Mouse (Mus musculus) intestine, embryonic 16.5 days (tissue): ENCODE data around the gene Plekhj1. TPM values are rescaled to one million over a fixed set of nuclear protein-coding genes. Genes with fewer than 3 reads are reported as not detected.

ENCODE experiments used
- ATAC-seq: fragments of 200-750 bp; cut with Nextera tagmentation; 2 replicates; pipeline ENCODE4 v1.8.0; 2017; ENCODE audit warnings: moderate TSS enrichment, moderate library complexity
- H3K27ac ChIP-seq: fragments of 300-500 bp; sonication (generic); 2 replicates; pipeline ENCODE4 v1.5.1; 2014; ENCODE audit warnings: mild to moderate bottlenecking, low read length
- H3K27me3 ChIP-seq: fragments of 300-500 bp; sonication (generic); replicated peaks from 2 replicates; pipeline ENCODE4 v1.6.1; 2014; ENCODE audit warnings: low read length, control low read depth, mixed read lengths; ENCODE audit not compliant: control insufficient read depth, insufficient read depth
- H3K36me3 ChIP-seq: fragments of 300-500 bp; sonication (generic); 2 replicates; pipeline ENCODE4 v1.6.1; 2014; ENCODE audit warnings: low read length, control low read depth; ENCODE audit not compliant: control insufficient read depth, insufficient read depth
- H3K4me1 ChIP-seq: fragments of 300-500 bp; sonication (generic); 2 replicates; pipeline ENCODE4 v1.6.1; 2014; ENCODE audit warnings: low read length, control low read depth, mixed read lengths; ENCODE audit not compliant: control insufficient read depth, insufficient read depth
- H3K4me2 ChIP-seq: fragments of 300-500 bp; sonication (generic); 2 replicates; pipeline ENCODE4 v1.6.1; 2014; ENCODE audit warnings: low read depth, low read length, control low read depth
- H3K4me3 ChIP-seq: fragments of 300-500 bp; sonication (generic); 2 replicates; pipeline ENCODE4 v1.5.1; 2014; ENCODE audit warnings: mild to moderate bottlenecking, low read length
- H3K9ac ChIP-seq: fragments of 300-500 bp; sonication (generic); 2 replicates; pipeline ENCODE4 v1.6.1; 2014; ENCODE audit warnings: low read depth, low read length
- H3K9me3 ChIP-seq: fragments of 300-500 bp; sonication (generic); 2 replicates; pipeline ENCODE4 v1.6.1; 2016; ENCODE audit warnings: low read length, control low read depth; ENCODE audit not compliant: control insufficient read depth
- WGBS: fragments of 180-500 bp; shearing (Covaris S2); extraction: QIAGEN DNeasy Blood & Tissue Kit; methylation state at CpG from one replicate; pipeline ENCODE4 v1.1.7; 2014; 5-methylcytosine and 5-hydroxymethylcytosine counted together
- microRNA counts: library from miRNA; unstranded; fragments of <30 nt; microRNA quantifications from one replicate; lab custom pipeline; 2016
- microRNA-seq: library from miRNA; unstranded; fragments of <30 nt; microRNA quantifications from one replicate; pipeline ENCODE4, GENCODE M21; 2016
- polyA plus RNA-seq: library from polyadenylated mRNA; unstranded; fragments of >200 nt; fragmentation: Nextera tagmentation; extraction: Ambion mirVana; gene quantifications from 2 replicates; pipeline ENCODE4 v1.2.1, GENCODE M21; 2015

Gene Plekhj1
- polyA plus RNA-seq, 1 experiment from 2014 or later: 135 TPM

- peak; percentile 72 for ATAC-seq
- Histone ChIP-seq H3K4me1 (peaks cover 27% of the 10 kb centered on the region), H3K9me3 (no peaks in the 10 kb centered on the region), H3K27ac (peak overlapping the region; percentile 87), H3K4me3 (peak overlapping the region; percentile 41), H3K9ac (peak overlapping the region; percentile 20), H3K4me2 (peak overlapping the region; percentile 57), H3K36me3 (no peaks in the 10 kb centered on the region), H3K27me3 (no peaks in the 10 kb centered on the region)
- WGBS: 3% methylated on average over 6 of the region's 6 CpGs
Observed at GRCm38 (mm10) chr10:80752079-80752625, 46.3 kb downstream of the Plekhj1 start.

GRCm38 (mm10) chr10:80751188-80751832 is 47.1 kb downstream of the Plekhj1 start:
- Histone ChIP-seq H3K4me2 (peak overlapping the region; percentile 57), H3K9ac (peak overlapping the region; percentile 20), H3K27ac (peak overlapping the region; percentile 86), H3K36me3 (no peaks in the 10 kb centered on the region), H3K9me3 (no peaks in the 10 kb centered on the region), H3K4me3 (peak overlapping the region; percentile 41), H3K27me3 (no peaks in the 10 kb centered on the region), H3K4me1 (peaks cover 18% of the 10 kb centered on the region)
- ATAC-seq: peak; percentile 19; the same call in 1 of the 2 replicates
- WGBS: 5% methylated on average over 16 of the region's 16 CpGs

DNA sequence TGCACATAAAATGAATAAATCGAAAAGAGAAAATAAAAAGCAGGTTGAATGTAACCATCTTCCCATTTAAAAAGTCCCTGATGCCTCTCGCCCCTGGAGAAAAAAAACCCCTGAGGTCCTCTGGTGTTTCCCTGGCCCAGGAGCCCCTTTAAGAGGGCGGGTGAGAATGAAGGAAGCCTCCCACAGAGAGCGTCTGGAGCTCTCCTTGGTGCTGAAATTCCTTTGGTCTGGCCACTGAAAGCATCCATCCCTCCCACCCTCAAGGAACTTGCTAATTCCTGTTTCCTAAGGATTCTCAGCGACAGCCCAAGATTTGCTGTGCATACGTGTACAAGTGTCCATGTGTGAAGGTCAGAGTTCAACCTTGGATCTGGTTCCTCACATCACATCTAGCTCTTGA is 49.8 kb downstream of the Plekhj1 start:
- Histone ChIP-seq H3K4me3 (no peak overlapping the region), H3K27ac (no peak overlapping the region), H3K27me3 (no peaks in the 10 kb centered on the region), H3K9ac (no peak overlapping the region), H3K9me3 (no peaks in the 10 kb centered on the region), H3K4me2 (no peak overlapping the region), H3K4me1 (peaks cover 17% of the 10 kb centered on the region), H3K36me3 (no peaks in the 10 kb centered on the region)
- WGBS: 10% methylated on average over 6 of the region's 6 CpGs
- no peak for ATAC-seq

- 12% methylated on average over 3 of the region's 3 CpGs for WGBS
- H3K27me3 ChIP-seq: no peaks in the 10 kb centered on the region
- H3K4me3 ChIP-seq: no peak overlapping the region
- no peak overlapping the region for H3K9ac ChIP-seq
- no peak for ATAC-seq
- H3K9me3 ChIP-seq: no peaks in the 10 kb centered on the region
- H3K4me2 ChIP-seq: no peak overlapping the region
- no peaks in the 10 kb centered on the region for H3K36me3 ChIP-seq
- H3K4me1 ChIP-seq: peaks cover 18% of the 10 kb centered on the region
- no peak overlapping the region for H3K27ac ChIP-seq
Observed at GRCm38 (mm10) chr10:80747410-80747809, 51.0 kb downstream of the Plekhj1 start.

MicroRNAs within 50 kb of the gene (microRNA counts, 519-probe panel; counts per million panel counts)
- 35.7 counts per million for microRNA mmu-miR-1982 (lab: Ali Mortazavi, UCI)

Small RNAs within 50 kb of the gene (microRNA-seq; reads per million reads assigned to microRNA genes)
- 3.0 reads per million, percentile 7 among the genes with 10 or more reads in this experiment for gene Mir1982

Other genes with a start within 250 kb of the Plekhj1 start
- gene Rexo1, start 237.1 kb downstream of the Plekhj1 start, polyA plus RNA-seq: 21.5 and 21.9 TPM in 2 replicates
- gene Klf16, start 221.3 kb downstream of the Plekhj1 start, polyA plus RNA-seq: 7.0 and 7.4 TPM in 2 replicates
- 63.1 and 79.7 TPM in 2 replicates for gene Abhd17a, start 208.3 kb downstream of the Plekhj1 start, polyA plus RNA-seq
- 125 and 127 TPM in 2 replicates for gene Scamp4, start 195.8 kb downstream of the Plekhj1 start, polyA plus RNA-seq
- gene Adat3, start 195.7 kb downstream of the Plekhj1 start, polyA plus RNA-seq: 8.4 and 9.4 TPM in 2 replicates
- gene Gm49322, start 192.6 kb downstream of the Plekhj1 start, polyA plus RNA-seq: 3.3 and 4.0 TPM in 2 replicates
- 15.1 and 22.2 TPM in 2 replicates for gene Csnk1g2, start 175.8 kb downstream of the Plekhj1 start, polyA plus RNA-seq
- 9.2 and 10.6 TPM in 2 replicates for gene Btbd2, start 141.6 kb downstream of the Plekhj1 start, polyA plus RNA-seq
- 18.3 and 49.9 TPM in 2 replicates for gene Mknk2, start 120.5 kb downstream of the Plekhj1 start, polyA plus RNA-seq
- gene Mob3a, start 96.6 kb downstream of the Plekhj1 start, polyA plus RNA-seq: 39.8 and 41.8 TPM in 2 replicates
- gene Izumo4, start 96.4 kb downstream of the Plekhj1 start, polyA plus RNA-seq: 18.5 and 25.0 TPM in 2 replicates
- 57.9 and 58.4 TPM in 2 replicates for gene Ap3d1, start 56.4 kb downstream of the Plekhj1 start, polyA plus RNA-seq
- gene Dot1l, start 43.4 kb downstream of the Plekhj1 start, polyA plus RNA-seq: 9.5 and 9.7 TPM in 2 replicates
- 62.3 and 63.0 TPM in 2 replicates for gene Sf3a2, start 428 bp downstream of the Plekhj1 start, polyA plus RNA-seq
- gene Amh, start 6.6 kb upstream of the Plekhj1 start, polyA plus RNA-seq: 0.07 and 0.10 TPM in 2 replicates
- 0.70 and 0.82 TPM in 2 replicates for gene Jsrp1, start 14.9 kb upstream of the Plekhj1 start, polyA plus RNA-seq
- gene Oaz1, start 28.0 kb upstream of the Plekhj1 start, polyA plus RNA-seq: 1,610 and 1,714 TPM in 2 replicates
- gene Lingo3, start 45.4 kb upstream of the Plekhj1 start, polyA plus RNA-seq: 0.07 and 0.10 TPM in 2 replicates
- gene Lsm7, start 56.6 kb upstream of the Plekhj1 start, polyA plus RNA-seq: 198 and 240 TPM in 2 replicates
- 36.2 and 36.6 TPM in 2 replicates for gene Sppl2b, start 56.6 kb upstream of the Plekhj1 start, polyA plus RNA-seq
- 0.06 TPM in 1 of 2 replicates, not detected in the other for gene Tmprss9, start 73.2 kb upstream of the Plekhj1 start, polyA plus RNA-seq
- 390 and 410 TPM in 2 replicates for gene Timm13, start 102.3 kb upstream of the Plekhj1 start, polyA plus RNA-seq
- 38.6 and 41.0 TPM in 2 replicates for gene Lmnb2, start 119.6 kb upstream of the Plekhj1 start, polyA plus RNA-seq
- gene Gadd45b, start 131.4 kb upstream of the Plekhj1 start, polyA plus RNA-seq: 26.5 and 29.1 TPM in 2 replicates
- 3.6 and 4.0 TPM in 2 replicates for gene Gng7, start 216.3 kb upstream of the Plekhj1 start, polyA plus RNA-seq
- gene Diras1, start 227.0 kb upstream of the Plekhj1 start, polyA plus RNA-seq: 0.61 and 0.92 TPM in 2 replicates
- gene Slc39a3, start 238.8 kb upstream of the Plekhj1 start, polyA plus RNA-seq: 18.1 and 18.9 TPM in 2 replicates